Mouse (Mus musculus): Measurements from ENCODE around the gene Nipsnap1.

Nipsnap1 gene

GRCm38 (mm10) chr11:4873755-4874475 is at the start of gene Nipsnap1:
Gene Nipsnap1 (plus strand): TSS chr11:4873951.
- peak; percentile 58 for DNase-seq (ENCODE audit: low spot score)

- DNase-seq (ENCODE audit: low spot score): no peak
These were observed 47.5 kb upstream of the Nipsnap1 start for GRCm38 (mm10) chr11:4826152-4826778.

GRCm38 (mm10) chr11:4827340-4827739 is 46.4 kb upstream of the Nipsnap1 start:
- no peak for DNase-seq (ENCODE audit: low spot score)

GRCm38 (mm10) chr11:4827916-4828315 is 45.8 kb upstream of the Nipsnap1 start:
- no peak for DNase-seq (ENCODE audit: low spot score)

- DNase-seq (ENCODE audit: low spot score): no peak
These were observed 42.7 kb upstream of the Nipsnap1 start for GRCm38 (mm10) chr11:4831066-4831465.

GRCm38 (mm10) chr11:4833295-4833939 is 40.3 kb upstream of the Nipsnap1 start:
- no peak for DNase-seq (ENCODE audit: low spot score)

- no peak for DNase-seq (ENCODE audit: low spot score)
These were observed 38.3 kb upstream of the Nipsnap1 start for GRCm38 (mm10) chr11:4835436-4835835.

GRCm38 (mm10) chr11:4836755-4837154 is 37.0 kb upstream of the Nipsnap1 start:
- peak; percentile 28 for DNase-seq (ENCODE audit: low spot score)

- no peak for DNase-seq (ENCODE audit: low spot score)
These were observed 36.4 kb upstream of the Nipsnap1 start for GRCm38 (mm10) chr11:4837342-4837741.

- no peak for DNase-seq (ENCODE audit: low spot score)
These were observed 35.5 kb upstream of the Nipsnap1 start for GRCm38 (mm10) chr11:4838235-4838634.

- no peak for DNase-seq (ENCODE audit: low spot score)
These were observed 32.7 kb upstream of the Nipsnap1 start for GRCm38 (mm10) chr11:4840942-4841526.

GRCm38 (mm10) chr11:4848483-4849248 is 25.1 kb upstream of the Nipsnap1 start:
- DNase-seq (ENCODE audit: low spot score): peak; percentile 27

GRCm38 (mm10) chr11:4849258-4849943 is 24.4 kb upstream of the Nipsnap1 start, which contains the start of gene Nf2:
Gene Nf2 (minus strand): TSS chr11:4849536.
- DNase-seq (ENCODE audit: low spot score): peak; percentile 92

GRCm38 (mm10) chr11:4850404-4850803 is 23.3 kb upstream of the Nipsnap1 start:
- DNase-seq (ENCODE audit: low spot score): no peak

GRCm38 (mm10) chr11:4853021-4853420 is 20.7 kb upstream of the Nipsnap1 start:
- DNase-seq (ENCODE audit: low spot score): no peak

GRCm38 (mm10) chr11:4854181-4854580 is 19.6 kb upstream of the Nipsnap1 start:
- DNase-seq (ENCODE audit: low spot score): no peak

GRCm38 (mm10) chr11:4858416-4858815 is 15.3 kb upstream of the Nipsnap1 start:
- DNase-seq (ENCODE audit: low spot score): no peak

- DNase-seq (ENCODE audit: low spot score): no peak
These were observed 12.8 kb upstream of the Nipsnap1 start for GRCm38 (mm10) chr11:4860986-4861385.

- no peak for DNase-seq (ENCODE audit: low spot score)
These were observed 11.7 kb upstream of the Nipsnap1 start for GRCm38 (mm10) chr11:4861816-4862604.

GRCm38 (mm10) chr11:4862730-4863129 is 11.0 kb upstream of the Nipsnap1 start:
- no peak for DNase-seq (ENCODE audit: low spot score)

Measured in ovary, postnatal 14 days (tissue).